Mouse (Mus musculus): ENCODE results near the gene Vmn1r148.
"Not testable (repeated sequence)": the region's sequence is repeated elsewhere in the genome, so short reads cannot be mapped to it uniquely, and the experiment has no call there.

Gene Vmn1r148

DNA sequence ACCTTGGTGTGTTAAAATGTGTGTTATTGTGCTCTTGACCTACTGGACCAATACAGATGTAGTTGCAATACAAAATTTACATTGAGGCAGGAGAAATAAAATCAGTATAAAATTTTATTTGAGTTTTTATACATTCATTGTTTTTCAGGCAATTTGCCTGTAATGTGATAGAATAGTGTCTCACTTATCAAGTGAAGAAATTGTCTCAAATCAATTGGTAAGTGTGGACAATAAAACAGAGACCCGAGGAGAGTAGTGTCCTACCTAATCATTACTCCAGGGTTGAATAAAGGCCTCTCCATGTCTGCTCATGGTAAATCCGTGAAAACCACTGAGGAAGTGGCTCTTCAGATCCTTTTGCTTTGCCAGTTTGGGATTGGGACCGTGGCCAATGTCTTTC lies at the start of gene Vmn1r148:
TSS of gene Vmn1r148 (plus strand) at position 301 of the 400 bp plus-strand sequence.
- not testable (repeated sequence) for DNase-seq (ENCODE audit: low read depth)

DNA sequence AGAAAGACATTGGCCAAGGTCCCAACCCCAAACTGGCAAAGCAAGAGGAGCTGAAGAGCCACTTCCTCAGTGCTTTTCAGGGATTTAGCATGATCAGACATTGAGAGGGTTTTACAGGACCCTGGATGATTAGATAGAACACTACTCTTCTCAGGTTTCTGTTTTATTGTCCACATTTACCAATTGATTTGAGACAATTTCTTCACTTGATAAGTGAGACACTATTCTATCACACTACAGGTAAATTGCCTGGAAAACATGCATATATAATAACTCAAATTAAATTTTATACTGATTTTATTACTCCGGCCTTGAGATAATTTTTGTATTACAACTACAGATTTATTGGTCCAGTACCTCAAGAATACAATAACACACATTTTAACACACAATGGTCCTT lies 42.4 kb upstream of the Vmn1r148 start, which contains the start of gene Gm8660:
TSS of gene Gm8660 (minus strand) at position 101 of the 400 bp plus-strand sequence.
- DNase-seq (ENCODE audit: low read depth), result not testable (repeated sequence)

DNA sequence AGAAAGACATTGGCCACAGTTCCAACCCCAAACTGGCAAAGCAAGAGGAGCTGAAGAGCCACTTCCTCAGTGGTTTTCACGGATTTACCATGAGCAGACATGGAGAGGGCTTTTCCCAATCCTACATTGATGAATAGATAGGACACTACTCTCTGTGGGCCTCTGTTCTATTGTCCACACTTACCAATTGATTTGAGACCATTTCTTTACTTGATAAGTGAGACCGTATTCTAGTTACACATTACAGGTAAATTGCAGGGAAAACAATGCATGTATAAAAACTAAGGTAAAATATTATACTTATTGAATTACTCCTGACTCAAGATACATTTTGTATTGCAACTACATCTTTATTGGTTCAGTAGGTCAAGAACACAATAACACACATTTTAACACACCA lies 24.7 kb downstream of the Vmn1r148 start, which contains the start of gene Vmn1r149:
TSS of gene Vmn1r149 (minus strand) at position 101 of the 400 bp plus-strand sequence.
- not testable (repeated sequence) for DNase-seq (ENCODE audit: low read depth)

DNA sequence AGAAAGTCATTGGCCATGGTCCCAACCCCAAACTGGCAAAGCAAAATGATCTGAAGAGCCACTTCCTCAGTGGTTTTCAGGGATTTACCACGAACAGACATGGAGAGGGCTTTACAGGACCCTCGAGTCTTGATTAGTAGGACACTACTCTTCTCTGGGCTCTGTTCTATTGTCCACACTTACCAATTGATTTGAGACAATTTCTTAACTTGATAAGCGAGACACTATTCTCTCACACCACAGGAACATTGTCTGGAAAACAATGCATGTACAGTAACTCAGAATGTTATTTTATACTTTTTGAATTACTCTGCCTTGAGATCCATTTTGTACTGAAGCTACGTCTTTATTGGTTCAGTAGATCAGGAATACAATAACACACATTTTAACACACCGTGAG lies 50.6 kb downstream of the Vmn1r148 start, which contains the start of gene Gm10665:
TSS of gene Gm10665 (minus strand) at position 101 of the 400 bp plus-strand sequence.
- not testable (repeated sequence) for DNase-seq (ENCODE audit: low read depth)
